ENCODE assay signal across 8 mouse cellular contexts in genomic region chr5:100499243-100499642, GRCm38 (mm10). TPM values are rescaled to one million over a fixed set of nuclear protein-coding genes. Genes with fewer than 3 reads are reported as not detected.
A peak's percentile ranks its signal among the peaks of the same experiment; 100 is the strongest.
DNase-seq lines count a peak whose midpoint lies in the region; ATAC-seq lines count a peak whose summit lies in the region.

No protein-coding gene starts in this region.

- H3K4me2 ChIP-seq in kidney, embryonic 14.5 days (replicated peaks; ENCODE audit: low read depth, low read length), result peak overlapping the region; percentile 90
- H3K4me2 ChIP-seq in hindbrain, embryonic 14.5 days (replicated peaks), result peak overlapping the region; percentile 77
- peak overlapping the region; percentile 92 for H3K4me2 ChIP-seq in midbrain, embryonic 14.5 days (ENCODE audit: low read length)

- intact Hi-C loops in left cerebral cortex, postnatal 36 days (cut with DNase I), result loop anchor here (5.0 kb wide), 1 partner anchor 72 kb away; no protein-coding TSS in a partner anchor

- DNase-seq in kidney, adult 11 months, result no peak
- DNase-seq in c-Kit-positive CD71-positive TER-119-negative erythroid progenitor cells, embryonic 14.5 days (ENCODE audit: low read depth), result peak; percentile 33
- DNase-seq in hindbrain, embryonic 14.5 days (ENCODE audit: low spot score), result no peak
- DNase-seq in midbrain, embryonic 14.5 days, result peak; percentile 11
- DNase-seq in frontal cortex, postnatal 10 days (ENCODE audit: low spot score in 2 of 2), result no peak
- no peak for DNase-seq in left cerebral cortex, postnatal 36 days (ENCODE audit: low spot score in 2 of 2)
- DNase-seq in cerebellum, adult 11-12 months, result no peak

- H3K27ac ChIP-seq in kidney, embryonic 14.5 days (ENCODE audit: low read depth, low read length), result no peak overlapping the region
- no peak overlapping the region for H3K27ac ChIP-seq in hindbrain, embryonic 14.5 days
- no peak overlapping the region for H3K27ac ChIP-seq in midbrain, embryonic 14.5 days (replicated peaks; ENCODE audit: low read depth, low read length)

- no peak for ATAC-seq in kidney, embryonic 14.5 days (ENCODE audit: low FRiP score, low TSS enrichment)
- ATAC-seq in hindbrain, embryonic 14.5 days (ENCODE audit: low FRiP score), result no peak
- ATAC-seq in midbrain, embryonic 14.5 days (ENCODE audit: low FRiP score, low TSS enrichment), result no peak

- 16% methylated on average over 2 of the region's 2 CpGs for WGBS in kidney, embryonic 14.5 days
- WGBS in hindbrain, embryonic 14.5 days, result 29% methylated on average over 2 of the region's 2 CpGs
- 26% methylated on average over 2 of the region's 2 CpGs for WGBS in midbrain, embryonic 14.5 days

- no peaks in the 10 kb centered on the region for H3K36me3 ChIP-seq in kidney, embryonic 14.5 days (ENCODE audit: control insufficient read depth, insufficient read depth, low read length)
- no peaks in the 10 kb centered on the region for H3K36me3 ChIP-seq in hindbrain, embryonic 14.5 days (replicated peaks; ENCODE audit: control insufficient read depth, insufficient read depth)
- no peaks in the 10 kb centered on the region for H3K36me3 ChIP-seq in midbrain, embryonic 14.5 days (ENCODE audit: control insufficient read depth, insufficient read depth, low read length)

- peak overlapping the region; percentile 68; the same call in 1 of the 2 replicates for H3K9ac ChIP-seq in kidney, embryonic 14.5 days (ENCODE audit: low read depth, low read length)
- 0 out of 2 replicates have a peak overlapping the region, but pooled peaks have one; percentile 51 for H3K9ac ChIP-seq in hindbrain, embryonic 14.5 days
- H3K9ac ChIP-seq in midbrain, embryonic 14.5 days (replicated peaks; ENCODE audit: low read length), result peak overlapping the region; percentile 56

- H3K9me3 ChIP-seq in kidney, embryonic 14.5 days (ENCODE audit: control insufficient read depth, low read length), result no peaks in the 10 kb centered on the region
- H3K9me3 ChIP-seq in hindbrain, embryonic 14.5 days (ENCODE audit: control insufficient read depth, low read length), result no peaks in the 10 kb centered on the region
- no peaks in the 10 kb centered on the region for H3K9me3 ChIP-seq in midbrain, embryonic 14.5 days (ENCODE audit: control insufficient read depth, low read length)

- H3K4me1 ChIP-seq in kidney, embryonic 14.5 days (ENCODE audit: control insufficient read depth, insufficient read depth, low read length), result peaks cover 25% of the 10 kb centered on the region
- peaks cover 20% of the 10 kb centered on the region for H3K4me1 ChIP-seq in hindbrain, embryonic 14.5 days (replicated peaks; ENCODE audit: control insufficient read depth, insufficient read depth, low read length)
- peaks cover 17% of the 10 kb centered on the region for H3K4me1 ChIP-seq in midbrain, embryonic 14.5 days (ENCODE audit: control insufficient read depth, insufficient read depth, low read length)

- no peaks in the 10 kb centered on the region for H3K27me3 ChIP-seq in kidney, embryonic 14.5 days (ENCODE audit: control insufficient read depth, insufficient read depth, low read length)
- no peaks in the 10 kb centered on the region for H3K27me3 ChIP-seq in hindbrain, embryonic 14.5 days (ENCODE audit: control insufficient read depth, insufficient read depth, low read length)
- H3K27me3 ChIP-seq in midbrain, embryonic 14.5 days (ENCODE audit: control insufficient read depth, insufficient read depth, low read length), result no peaks in the 10 kb centered on the region

- H3K4me3 ChIP-seq in kidney, embryonic 14.5 days (ENCODE audit: low read length), result peak overlapping the region; percentile 73
- H3K4me3 ChIP-seq in hindbrain, embryonic 14.5 days (replicated peaks; ENCODE audit: low read length), result peak overlapping the region; percentile 48
- H3K4me3 ChIP-seq in midbrain, embryonic 14.5 days (replicated peaks; ENCODE audit: low read depth, low read length), result peak overlapping the region; percentile 80

RNA-seq across cellular contexts. Expression of gene Lin54, which starts 1.2 kb away (rescaled TPM):
- polyA plus RNA-seq in kidney, embryonic 14.5 days (2014; fragmentation: Nextera tagmentation; extraction: Ambion mirVana), result 12.1 and 16.8 TPM in 2 replicates
- polyA plus RNA-seq in hindbrain, embryonic 14.5 days (2014; fragmentation: Nextera tagmentation; extraction: Ambion mirVana), result 9.0 and 9.9 TPM in 2 replicates
- 8.4 and 11.5 TPM in 2 replicates for polyA plus RNA-seq in midbrain, embryonic 14.5 days (2014; fragmentation: Nextera tagmentation; extraction: Ambion mirVana)
- total RNA-seq in left cerebral cortex, postnatal 36 days (2021), result 10 to 100 TPM; 21.8 to 22.0 TPM

RNA-seq across cellular contexts. Expression of gene Cops4, which starts 18.9 kb away (rescaled TPM):
- polyA plus RNA-seq in kidney, embryonic 14.5 days (2014; fragmentation: Nextera tagmentation; extraction: Ambion mirVana), result 199 and 212 TPM in 2 replicates
- 189 and 190 TPM in 2 replicates for polyA plus RNA-seq in hindbrain, embryonic 14.5 days (2014; fragmentation: Nextera tagmentation; extraction: Ambion mirVana)
- 175 and 210 TPM in 2 replicates for polyA plus RNA-seq in midbrain, embryonic 14.5 days (2014; fragmentation: Nextera tagmentation; extraction: Ambion mirVana)
- total RNA-seq in left cerebral cortex, postnatal 36 days (2021), result 10 to 100 TPM; 79.4 to 83.8 TPM

Comparison
In these comparisons a context has a peak if more than half of its experiments do, and no peak if none do; other contexts are left out.
1. DNase-seq: peak in c-Kit-positive CD71-positive TER-119-negative erythroid progenitor cells, embryonic 14.5 days (single experiment) and midbrain, embryonic 14.5 days (single experiment); none in kidney, adult 11 months (single experiment), hindbrain, embryonic 14.5 days (single experiment), frontal cortex, postnatal 10 days (0 of 2), left cerebral cortex, postnatal 36 days (0 of 2) and cerebellum, adult 11-12 months (single experiment).
2. Peak in every context shown above with its lines, with median percentiles within 50 percentile points of each other: H3K4me2 ChIP-seq, H3K4me3 ChIP-seq and H3K9ac ChIP-seq.